Mouse (Mus musculus) cortical plate, adult 2 months (tissue): ENCODE measurements around the gene Iqcf3. TPM values are rescaled to one million over a fixed set of nuclear protein-coding genes. Genes with fewer than 3 reads are reported as not detected.
"Not testable (repeated sequence)": the region's sequence is repeated elsewhere in the genome, so short reads cannot be mapped to it uniquely, and the experiment has no call there.

Source experiments
- H3K27ac ChIP-seq: fragments of 200-500 bp; 2 replicates; pipeline ENCODE4 v1.5.1; 2012; ENCODE audit warnings: low read length, control low read depth, inconsistent platforms; ENCODE audit not compliant: insufficient read depth
- H3K4me1 ChIP-seq: fragments of 200-500 bp; 2 replicates; pipeline ENCODE4 v1.6.1; 2011; ENCODE audit warnings: low read length; ENCODE audit not compliant: control insufficient read depth, insufficient read depth
- H3K4me3 ChIP-seq: fragments of 200-500 bp; 2 replicates; pipeline ENCODE4 v1.5.1; 2011; ENCODE audit warnings: mild to moderate bottlenecking, low read length, control low read depth; ENCODE audit not compliant: insufficient read depth
- CTCF ChIP-seq: fragments of 200-500 bp; IDR thresholded peaks from 2 replicates; pipeline ENCODE4 v1.5.1; 2011; ENCODE audit warnings: mild to moderate bottlenecking, control low read depth, low read length; ENCODE audit not compliant: insufficient read depth; ENCODE audit errors: extremely low read depth
- POLR2A ChIP-seq: fragments of 200-500 bp; IDR thresholded peaks from 2 replicates; pipeline ENCODE4 v1.6.1; 2011; ENCODE audit warnings: mild to moderate bottlenecking, low read length, control low read depth; ENCODE audit not compliant: insufficient read depth; ENCODE audit errors: extremely low read depth
- polyA plus RNA-seq: library from polyadenylated mRNA; depleted of rRNA; stranded (reverse); fragments of >200 nt; gene quantifications from 2 replicates; pipeline ENCODE4 v1.2.3, GENCODE M21; 2012

The Iqcf3 gene
- polyA plus RNA-seq, 1 experiment = not detected

DNA sequence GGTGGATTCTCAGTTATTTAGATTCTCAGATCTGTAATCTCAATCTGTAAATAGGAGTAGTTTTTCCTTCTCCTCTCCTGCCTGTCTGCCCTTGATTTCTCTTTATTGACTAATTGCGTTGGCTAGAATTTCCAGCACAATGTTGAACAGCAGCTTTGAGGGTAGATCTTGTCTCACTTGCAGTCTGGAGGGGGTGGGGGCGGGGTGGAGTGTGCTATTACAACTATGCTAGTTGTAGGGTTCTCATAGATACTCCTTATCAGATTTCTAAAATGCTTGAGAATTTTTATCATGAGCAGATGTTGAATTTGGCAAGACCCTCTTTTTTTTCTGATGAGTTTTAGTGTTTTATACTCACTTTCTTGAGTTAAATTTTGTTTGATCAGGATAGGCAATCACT lies 42.0 kb downstream of the Iqcf3 start:
- H3K4me3 ChIP-seq = no peak overlapping the region
- TF ChIP-seq CTCF (no peak), POLR2A (no peak)

DNA sequence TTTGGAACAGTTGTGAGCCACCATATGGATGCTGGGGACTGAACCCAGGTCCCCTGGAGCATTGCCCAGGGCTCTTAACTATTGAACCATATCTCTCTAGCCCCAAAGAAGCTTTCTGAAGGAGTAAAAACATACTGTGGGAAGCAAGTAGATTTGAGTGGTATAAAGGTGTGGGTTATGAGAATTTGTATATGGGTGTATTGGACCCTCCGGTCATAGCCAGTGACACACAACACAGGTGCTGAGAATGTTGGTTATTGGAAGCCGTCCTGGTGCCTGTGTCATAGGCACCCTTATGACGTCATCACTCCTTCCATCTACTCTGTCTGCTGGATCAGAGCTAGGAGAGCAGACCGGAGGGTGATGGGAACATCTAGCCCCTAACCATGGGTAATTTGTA lies 47.2 kb downstream of the Iqcf3 start, which contains the start of gene Iqcf5:
Gene Iqcf5, plus strand, starts transcription at position 301 of the 400 bp plus-strand sequence.
- no peak within 1 kb of the TSS for H3K27ac ChIP-seq
- peaks cover 2% of the 10 kb centered on the region; the same call in 1 of the 2 replicates for H3K4me1 ChIP-seq
- no peak for TF ChIP-seq CTCF
- no peak for TF ChIP-seq POLR2A
- H3K4me3 ChIP-seq = no peak within 1 kb of the TSS

More for the DNA sequence above, 42.0 kb downstream of the Iqcf3 start:
- Histone ChIP-seq H3K27ac (no peak overlapping the region), H3K4me1 (no peaks in the 10 kb centered on the region)

DNA sequence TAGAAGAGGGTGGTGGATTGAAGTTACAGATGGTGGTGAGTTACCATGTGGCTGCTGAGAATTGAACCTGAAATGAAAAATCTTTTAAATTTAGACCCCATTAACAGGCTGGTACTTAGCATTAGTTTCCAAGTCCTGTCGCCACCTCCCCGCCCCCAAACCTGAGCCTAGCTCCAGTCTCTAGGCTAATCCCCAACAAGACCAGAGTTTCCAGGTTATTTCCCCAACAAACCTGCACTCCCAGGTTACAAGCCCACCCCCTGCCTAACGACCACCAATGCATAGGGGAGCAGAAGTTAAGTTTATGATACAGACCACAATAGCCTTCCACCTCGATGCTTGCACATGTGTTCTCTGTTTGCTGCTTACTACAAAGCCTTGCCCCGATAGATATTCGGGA lies 47.9 kb downstream of the Iqcf3 start:
- Histone ChIP-seq H3K27ac (no peak overlapping the region), H3K4me3 (no peak overlapping the region), H3K4me1 (peaks cover 2% of the 10 kb centered on the region; the same call in 1 of the 2 replicates)
- TF ChIP-seq POLR2A (no peak), CTCF (no peak)

DNA sequence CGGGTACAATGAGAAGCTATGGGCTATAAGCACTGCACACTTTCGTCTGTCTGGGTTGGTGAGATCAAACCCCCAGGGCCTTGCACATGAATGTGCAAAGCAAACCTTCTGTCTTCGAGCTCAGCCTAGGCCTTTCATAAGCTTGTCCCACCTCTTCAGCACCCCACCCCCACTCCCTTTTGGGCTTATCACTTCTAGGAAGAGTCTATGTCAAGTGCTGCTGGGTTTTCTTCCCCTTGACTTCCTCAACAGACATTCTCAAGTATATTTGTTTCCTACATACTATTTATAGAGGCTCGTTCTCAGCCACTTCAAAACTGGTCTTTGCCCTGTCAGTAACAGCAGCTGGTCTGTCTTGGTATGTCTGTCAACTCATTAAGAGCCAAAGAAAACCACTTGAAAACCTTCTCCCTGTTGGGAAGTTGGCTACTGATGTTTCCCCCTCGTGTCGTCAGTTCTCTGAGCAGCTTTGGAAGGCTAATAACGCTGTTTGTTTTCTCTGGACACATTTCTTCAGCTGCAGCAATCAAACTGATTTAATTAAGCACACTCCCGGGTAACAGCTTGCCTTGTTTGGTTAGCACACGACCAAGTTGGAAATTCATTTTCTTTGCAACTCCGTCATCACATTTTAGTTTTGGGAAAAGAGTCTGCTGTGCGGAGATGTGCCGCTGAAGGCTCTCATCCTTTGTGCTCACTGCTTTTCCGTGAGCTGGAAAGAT lies 48.5 kb downstream of the Iqcf3 start:
- Histone ChIP-seq H3K4me3 (no peak overlapping the region), H3K27ac (no peak overlapping the region), H3K4me1 (peaks cover 2% of the 10 kb centered on the region; the same call in 1 of the 2 replicates)
- TF ChIP-seq POLR2A (no peak), CTCF (no peak)

DNA sequence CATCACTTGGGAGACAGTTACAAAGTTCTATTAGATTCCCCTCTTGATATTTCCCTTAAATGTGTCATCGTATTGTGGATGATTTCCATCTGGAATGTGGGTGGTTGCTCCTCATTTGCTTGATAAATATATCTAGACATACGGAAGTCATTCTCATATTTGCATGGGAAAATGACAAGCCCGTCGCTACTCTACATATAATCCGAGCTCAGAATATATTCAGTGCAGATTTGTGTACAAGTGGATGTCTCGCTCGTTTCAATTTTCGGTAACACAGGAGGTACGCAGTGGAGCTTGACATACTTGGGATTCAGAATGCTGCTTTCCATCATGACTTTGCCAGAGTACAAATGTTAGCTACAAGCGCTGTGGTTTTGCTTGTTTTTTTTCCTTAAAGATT lies 52.1 kb downstream of the Iqcf3 start:
- H3K27ac ChIP-seq = no peak overlapping the region
- no peak for TF ChIP-seq CTCF
- TF ChIP-seq POLR2A = no peak
- peaks cover 2% of the 10 kb centered on the region; the same call in 1 of the 2 replicates for H3K4me1 ChIP-seq
- no peak overlapping the region for H3K4me3 ChIP-seq

DNA sequence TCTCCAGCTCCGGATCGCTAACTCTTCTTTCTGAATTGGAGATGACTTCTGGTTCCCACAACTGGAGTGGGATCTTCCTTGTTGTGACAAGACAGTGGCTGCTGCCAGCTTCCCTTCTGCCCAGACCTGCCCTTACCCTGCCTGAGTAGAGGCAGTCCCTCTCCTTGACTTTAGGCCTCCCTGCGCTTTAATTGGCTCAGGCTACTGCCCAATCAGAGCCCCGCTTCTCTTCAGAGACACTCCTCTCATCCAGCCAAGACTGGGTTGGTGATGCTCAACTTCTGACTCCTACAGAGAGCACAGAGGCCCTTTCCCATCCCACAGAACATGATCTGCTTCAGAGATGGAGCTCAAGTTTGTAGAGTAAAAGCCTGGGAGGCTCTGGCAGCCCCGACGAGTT lies 57.2 kb downstream of the Iqcf3 start:
- H3K27ac ChIP-seq = no peak overlapping the region
- no peak for TF ChIP-seq CTCF
- no peak for TF ChIP-seq POLR2A
- H3K4me1 ChIP-seq = no peaks in the 10 kb centered on the region
- no peak overlapping the region for H3K4me3 ChIP-seq

DNA sequence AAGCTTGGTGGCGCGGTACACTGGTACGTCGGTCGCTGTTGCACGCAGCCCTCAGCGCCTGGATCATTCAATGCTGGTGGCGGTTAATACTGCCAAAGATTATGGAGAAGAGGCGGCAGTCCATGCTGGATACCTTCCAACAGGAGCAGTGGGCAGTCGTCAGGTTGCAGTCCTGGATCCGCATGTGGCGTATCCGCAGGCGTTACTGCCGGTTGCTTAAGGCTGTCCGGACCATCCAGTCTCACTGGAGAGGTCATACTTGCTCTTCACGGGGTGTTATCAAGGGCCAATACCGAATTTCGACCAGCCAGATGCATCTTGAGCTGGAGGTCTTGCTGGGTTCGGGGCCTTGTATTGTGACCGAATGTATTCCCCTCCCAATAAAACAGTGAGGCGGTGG lies 59.6 kb downstream of the Iqcf3 start:
- Histone ChIP-seq H3K27ac (no peak overlapping the region), H3K4me3 (no peak overlapping the region), H3K4me1 (no peaks in the 10 kb centered on the region)
- no peak for TF ChIP-seq CTCF

DNA sequence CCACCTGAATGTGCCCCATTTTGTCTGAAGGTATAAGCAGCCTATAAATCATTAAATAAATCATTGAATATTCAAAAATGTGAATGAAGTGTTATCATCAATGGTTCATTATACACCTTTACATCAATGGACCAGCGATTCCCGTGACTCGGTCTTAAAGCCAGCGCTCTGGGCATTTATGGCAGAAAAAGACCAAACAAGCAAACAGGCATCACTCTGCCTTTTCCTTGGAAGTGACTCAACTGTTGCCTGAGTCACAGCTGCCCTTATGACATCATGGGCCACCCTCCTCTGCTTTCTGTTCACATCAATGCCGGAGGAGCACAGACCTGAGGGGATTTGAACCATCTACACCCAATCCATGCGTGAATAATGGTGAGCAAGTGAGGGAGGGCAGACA lies 61.8 kb downstream of the Iqcf3 start, which contains the start of gene Iqcf1:
Gene Iqcf1, plus strand, starts transcription at position 301 of the 400 bp plus-strand sequence.
- no peaks in the 10 kb centered on the region for H3K4me1 ChIP-seq
- H3K4me3 ChIP-seq = no peak within 1 kb of the TSS
- H3K27ac ChIP-seq = no peak within 1 kb of the TSS
- TF ChIP-seq POLR2A = no peak
- TF ChIP-seq CTCF = no peak

DNA sequence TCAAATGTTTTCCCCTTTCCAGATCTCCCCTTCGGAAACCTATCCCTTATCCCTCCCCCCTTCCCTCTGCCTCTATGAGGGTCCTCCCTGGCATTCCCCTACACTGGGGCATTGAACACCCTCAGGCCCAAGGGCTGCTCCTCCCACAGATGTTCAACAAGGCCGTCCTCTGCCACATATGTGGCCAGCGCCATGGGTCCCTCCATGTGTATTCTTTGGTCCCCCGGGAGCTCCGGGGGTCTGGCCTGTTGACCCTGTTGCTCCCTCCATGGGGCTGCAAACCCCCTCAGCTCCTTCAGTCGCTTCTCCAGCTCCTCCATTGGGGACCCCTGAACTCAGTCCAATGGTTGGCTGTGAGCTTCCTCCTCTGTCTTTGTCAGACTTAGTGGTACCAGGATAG lies 73.8 kb downstream of the Iqcf3 start:
- not testable (repeated sequence) for H3K4me1 ChIP-seq, H3K27ac ChIP-seq, H3K4me3 ChIP-seq

DNA sequence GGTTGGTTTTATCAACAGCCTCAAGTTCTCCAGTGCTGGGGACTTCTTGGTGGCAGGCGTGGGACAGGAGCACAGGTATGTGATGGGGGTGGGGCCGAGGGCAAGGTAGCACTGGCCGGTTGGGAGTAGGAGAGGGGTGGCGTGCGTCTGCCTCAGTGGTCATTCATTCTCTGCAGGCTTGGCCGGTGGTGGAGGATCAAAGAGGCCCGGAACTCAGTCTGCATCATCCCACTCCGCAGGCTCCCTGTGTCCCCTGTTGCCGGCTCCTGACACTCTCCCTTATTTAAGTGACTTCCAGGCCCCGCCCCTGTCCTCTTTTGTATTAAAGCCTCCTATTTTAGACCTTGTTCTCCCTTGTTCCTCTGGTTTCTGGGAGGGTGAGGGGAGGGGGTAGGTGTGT lies 76.4 kb downstream of the Iqcf3 start:
- TF ChIP-seq CTCF = no peak
- no peak for TF ChIP-seq POLR2A
- no peak overlapping the region for H3K4me3 ChIP-seq
- H3K27ac ChIP-seq = no peak overlapping the region
- H3K4me1 ChIP-seq = no peaks in the 10 kb centered on the region

DNA sequence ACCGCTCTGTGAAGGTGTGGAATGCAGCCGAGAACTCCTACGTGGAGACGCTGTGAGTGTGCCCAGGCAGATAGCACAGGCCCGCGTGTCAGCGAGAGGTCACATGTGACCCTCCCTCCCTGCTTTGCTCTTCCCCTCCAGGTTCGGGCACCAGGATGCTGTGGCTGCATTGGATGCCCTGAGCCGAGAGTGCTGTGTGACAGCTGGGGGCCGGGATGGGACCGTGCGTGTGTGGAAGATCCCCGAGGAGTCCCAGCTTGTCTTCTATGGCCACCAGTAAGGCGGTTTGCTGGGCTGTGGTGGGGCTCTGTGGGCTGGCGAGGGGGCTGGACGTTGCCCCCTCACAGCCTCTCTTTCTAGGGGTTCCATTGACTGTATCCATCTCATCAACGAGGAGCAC lies 77.8 kb downstream of the Iqcf3 start:
- Histone ChIP-seq H3K4me3 (no peak overlapping the region), H3K4me1 (no peaks in the 10 kb centered on the region), H3K27ac (no peak overlapping the region)
- TF ChIP-seq POLR2A = no peak
- TF ChIP-seq CTCF = no peak
